Mouse (Mus musculus) bone marrow macrophage, adult 2 months (primary cell): Measurements from ENCODE around the gene Itpr3.

Source experiments
- CTCF ChIP-seq: IDR thresholded peaks from 2 replicates; pipeline ENCODE4 v1.5.1; 2012; ENCODE audit warnings: low read depth, mild to moderate bottlenecking, low read length, moderate library complexity
- POLR2A ChIP-seq: IDR thresholded peaks from 2 replicates; pipeline ENCODE4 v1.6.1; 2012; ENCODE audit warnings: mild to moderate bottlenecking, low read depth, low read length, borderline replicate concordance

GRCm38 (mm10) chr17:27132238-27132637 lies 75.1 kb downstream of the Itpr3 start:
- TF ChIP-seq CTCF (no peak), POLR2A (no peak)
